Mouse (Mus musculus): ENCODE measurements around the gene Colca2. TPM values are rescaled to one million over a fixed set of nuclear protein-coding genes. Genes with fewer than 3 reads are reported as not detected.
A peak's percentile ranks its signal among the peaks of the same experiment; 100 is the strongest.

Colca2 gene
- polyA plus RNA-seq, 1 experiment from 2014 or later, result 1.0 TPM

DNA sequence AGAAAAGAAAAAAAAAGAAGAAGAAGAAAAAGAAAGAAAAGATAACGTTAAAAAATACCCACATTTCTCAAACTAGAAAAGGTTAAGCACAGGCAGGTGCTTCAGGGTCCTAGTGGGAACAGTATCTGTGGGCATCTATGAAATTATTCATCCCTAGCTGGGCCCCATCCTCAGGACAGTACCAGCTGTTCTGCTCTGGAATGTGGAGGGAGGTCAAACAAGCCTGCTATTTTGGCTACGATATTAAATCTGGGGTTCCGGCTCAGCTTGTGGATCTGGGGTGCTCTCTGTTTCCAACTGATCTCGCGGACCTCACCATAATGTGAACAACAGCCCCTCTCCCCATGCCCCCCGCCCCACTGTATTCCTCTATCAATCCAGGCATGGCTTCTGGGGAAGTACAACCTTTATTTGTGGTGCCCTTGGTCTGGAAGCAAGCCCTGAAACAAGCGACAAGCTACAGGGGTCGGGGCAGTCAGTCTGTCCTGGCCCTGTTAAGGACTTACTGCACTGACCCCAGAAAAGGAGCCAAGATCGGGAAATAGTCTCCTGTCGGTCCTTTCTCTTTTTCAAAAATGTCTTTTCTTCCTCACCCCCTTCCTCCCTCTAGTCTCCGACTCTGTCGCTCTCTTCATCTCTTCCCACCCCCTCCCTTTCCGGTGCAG, 403 bp downstream of the Colca2 start:
- Histone ChIP-seq H3K4me3 (ENCODE audit: low read depth, low read length) (peak overlapping the region; percentile 41), H3K4me2 (ENCODE audit: low read depth, low read length, severe bottlenecking) (peak overlapping the region; percentile 92), H3K27me3 (ENCODE audit: control insufficient read depth, insufficient read depth, low read length) (peaks cover 3% of the 10 kb centered on the region; the same call in 1 of the 2 replicates), H3K36me3 (ENCODE audit: control insufficient read depth, insufficient read depth, low read length) (no peaks in the 10 kb centered on the region), H3K9me3 (ENCODE audit: control insufficient read depth, low read length) (no peaks in the 10 kb centered on the region), H3K4me1 (replicated peaks; ENCODE audit: control insufficient read depth, insufficient read depth, low read length) (no peaks in the 10 kb centered on the region; the same call in 1 of the 2 replicates), H3K9ac (ENCODE audit: low read length) (peak overlapping the region; percentile 63), H3K27ac (ENCODE audit: low read depth, low read length) (no peak overlapping the region)
- DNase-seq (ENCODE audit: low spot score) (no peak), ATAC-seq (replicated peaks; ENCODE audit: low FRiP score) (0 out of 2 replicates have a peak, but pooled peaks have one; percentile 2)
- whole genome bisulfite sequencing, result 25% methylated on average over 13 of the region's 13 CpGs

DNA sequence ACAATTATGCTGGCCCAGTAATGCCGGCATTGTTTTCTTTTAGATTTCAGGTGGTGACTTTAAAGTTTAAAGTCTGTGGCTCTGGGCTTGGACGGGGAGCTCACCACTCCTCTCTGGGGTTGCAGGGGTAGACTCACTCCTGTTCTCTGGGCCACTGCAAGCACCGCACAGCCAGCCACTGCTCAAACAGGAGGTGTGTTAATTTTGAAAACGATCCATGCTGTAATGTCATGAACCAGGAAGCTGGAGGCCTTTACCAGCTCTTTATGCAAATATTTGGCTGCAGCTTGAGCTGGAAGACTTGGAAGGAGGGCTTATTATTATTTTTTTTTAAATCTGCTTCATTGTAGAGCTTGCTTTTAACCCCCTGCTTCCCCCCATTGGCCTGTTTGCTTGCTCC, 3.7 kb downstream of the Colca2 start:
- Histone ChIP-seq H3K9me3 (ENCODE audit: control insufficient read depth, low read length) (no peaks in the 10 kb centered on the region), H3K4me2 (ENCODE audit: low read depth, low read length, severe bottlenecking) (no peak overlapping the region), H3K4me1 (replicated peaks; ENCODE audit: control insufficient read depth, insufficient read depth, low read length) (no peaks in the 10 kb centered on the region; the same call in 1 of the 2 replicates), H3K36me3 (ENCODE audit: control insufficient read depth, insufficient read depth, low read length) (no peaks in the 10 kb centered on the region), H3K27me3 (ENCODE audit: control insufficient read depth, insufficient read depth, low read length) (peaks cover 3% of the 10 kb centered on the region; the same call in 1 of the 2 replicates), H3K27ac (ENCODE audit: low read depth, low read length) (no peak overlapping the region), H3K4me3 (ENCODE audit: low read depth, low read length) (no peak overlapping the region), H3K9ac (ENCODE audit: low read length) (no peak overlapping the region)
- DNase-seq (ENCODE audit: low spot score) (no peak), ATAC-seq (replicated peaks; ENCODE audit: low FRiP score) (no peak)
- 16% methylated on average over 4 of the region's 4 CpGs for WGBS

- H3K27me3 ChIP-seq (ENCODE audit: control insufficient read depth, insufficient read depth, low read length), result no peaks in the 10 kb centered on the region
- 65% methylated on average over 9 of the region's 9 CpGs for WGBS
- no peak for ATAC-seq (replicated peaks; ENCODE audit: low FRiP score)
Measured at GRCm38 (mm10) chr9:51273581-51274154, 4.7 kb downstream of the Colca2 start.

DNA sequence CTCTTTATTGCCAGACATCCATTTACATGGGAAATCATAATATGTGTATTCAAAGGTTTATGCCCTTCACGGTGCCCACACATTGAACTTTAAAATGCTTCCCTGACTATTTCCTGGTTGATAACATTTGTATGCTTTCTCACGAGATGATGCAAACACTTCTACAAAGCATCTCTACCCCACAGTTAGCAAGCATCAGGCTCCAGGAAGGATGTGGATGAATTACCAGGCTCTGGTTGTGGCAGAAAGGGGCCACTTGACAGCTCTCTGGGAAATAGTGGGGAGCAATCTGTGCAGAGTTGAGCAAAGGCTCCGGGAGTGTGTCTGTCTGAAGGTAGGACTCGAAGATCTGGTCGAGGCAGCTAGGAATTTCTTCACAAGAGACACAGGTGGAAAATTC, 6.3 kb downstream of the Colca2 start:
- no peaks in the 10 kb centered on the region for H3K27me3 ChIP-seq (ENCODE audit: control insufficient read depth, insufficient read depth, low read length)
- H3K9me3 ChIP-seq (ENCODE audit: control insufficient read depth, low read length), result no peaks in the 10 kb centered on the region
- H3K4me3 ChIP-seq (ENCODE audit: low read depth, low read length), result no peak overlapping the region
- ATAC-seq (replicated peaks; ENCODE audit: low FRiP score) (no peak), DNase-seq (ENCODE audit: low spot score) (no peak)
- no peak overlapping the region for H3K27ac ChIP-seq (ENCODE audit: low read depth, low read length)
- no peak overlapping the region for H3K9ac ChIP-seq (ENCODE audit: low read length)
- no peak overlapping the region for H3K4me2 ChIP-seq (ENCODE audit: low read depth, low read length, severe bottlenecking)
- H3K4me1 ChIP-seq (replicated peaks; ENCODE audit: control insufficient read depth, insufficient read depth, low read length), result no peaks in the 10 kb centered on the region
- WGBS, result 85% methylated on average over 5 of the region's 5 CpGs
- H3K36me3 ChIP-seq (ENCODE audit: control insufficient read depth, insufficient read depth, low read length), result no peaks in the 10 kb centered on the region

More at GRCm38 (mm10) chr9:51273581-51274154, 4.7 kb downstream of the Colca2 start:
- no peak for DNase-seq (ENCODE audit: low spot score)
- H3K9me3 ChIP-seq (ENCODE audit: control insufficient read depth, low read length), result no peaks in the 10 kb centered on the region
- no peak overlapping the region for H3K9ac ChIP-seq (ENCODE audit: low read length)
- H3K36me3 ChIP-seq (ENCODE audit: control insufficient read depth, insufficient read depth, low read length), result no peaks in the 10 kb centered on the region
- H3K4me2 ChIP-seq (ENCODE audit: low read depth, low read length, severe bottlenecking), result no peak overlapping the region
- H3K27ac ChIP-seq (ENCODE audit: low read depth, low read length), result no peak overlapping the region
- H3K4me3 ChIP-seq (ENCODE audit: low read depth, low read length), result no peak overlapping the region
- no peaks in the 10 kb centered on the region; the same call in 1 of the 2 replicates for H3K4me1 ChIP-seq (replicated peaks; ENCODE audit: control insufficient read depth, insufficient read depth, low read length)

DNA sequence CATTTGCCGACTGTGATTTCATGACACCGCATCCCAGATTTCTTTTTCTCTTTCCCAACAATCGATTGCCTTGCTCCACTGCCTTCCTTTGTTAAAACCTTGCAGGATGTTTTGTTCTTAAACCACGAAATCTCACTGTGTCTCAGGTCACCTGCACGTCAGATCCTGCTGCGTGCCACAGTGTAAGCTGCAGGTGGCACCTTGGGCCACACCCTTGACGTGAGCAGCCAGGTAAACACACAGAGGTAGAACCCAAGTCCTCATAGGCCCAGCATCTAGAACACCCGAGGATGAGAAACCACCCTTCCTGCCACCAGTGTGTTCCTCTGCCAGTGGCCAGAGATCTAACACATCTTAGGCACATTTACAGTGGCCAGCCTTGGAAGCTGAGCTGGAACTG, 7.3 kb downstream of the Colca2 start:
- Histone ChIP-seq H3K27me3 (ENCODE audit: control insufficient read depth, insufficient read depth, low read length) (no peaks in the 10 kb centered on the region), H3K4me2 (ENCODE audit: low read depth, low read length, severe bottlenecking) (no peak overlapping the region), H3K9me3 (ENCODE audit: control insufficient read depth, low read length) (no peaks in the 10 kb centered on the region), H3K4me3 (ENCODE audit: low read depth, low read length) (no peak overlapping the region), H3K4me1 (replicated peaks; ENCODE audit: control insufficient read depth, insufficient read depth, low read length) (no peaks in the 10 kb centered on the region), H3K36me3 (ENCODE audit: control insufficient read depth, insufficient read depth, low read length) (no peaks in the 10 kb centered on the region), H3K9ac (ENCODE audit: low read length) (no peak overlapping the region), H3K27ac (ENCODE audit: low read depth, low read length) (no peak overlapping the region)
- DNase-seq (ENCODE audit: low spot score) (no peak), ATAC-seq (replicated peaks; ENCODE audit: low FRiP score) (no peak)
- WGBS, result 51% methylated on average over 8 of the region's 8 CpGs

DNA sequence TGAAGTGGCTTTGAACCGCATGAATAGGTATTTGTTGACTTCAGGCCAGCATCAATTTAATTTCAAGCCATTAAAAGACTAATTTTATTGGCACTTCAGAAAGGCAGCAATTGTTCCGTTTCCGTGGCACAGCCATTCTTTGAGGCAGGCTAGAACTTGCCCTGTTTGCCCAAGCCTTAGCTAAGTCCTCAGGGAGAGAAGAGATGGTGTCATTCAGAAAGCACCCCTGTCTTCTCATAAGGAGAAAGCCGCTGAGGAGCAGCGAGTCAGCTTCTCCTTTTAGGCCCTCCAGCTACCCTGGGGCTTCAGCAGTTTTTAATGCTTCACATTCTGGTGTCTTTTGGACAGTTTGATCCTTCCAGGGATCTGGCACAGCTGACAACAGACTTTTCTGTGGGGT, 9.5 kb downstream of the Colca2 start:
- no peaks in the 10 kb centered on the region for H3K36me3 ChIP-seq (ENCODE audit: control insufficient read depth, insufficient read depth, low read length)
- H3K4me3 ChIP-seq (ENCODE audit: low read depth, low read length), result no peak overlapping the region
- H3K27ac ChIP-seq (ENCODE audit: low read depth, low read length), result no peak overlapping the region
- no peaks in the 10 kb centered on the region for H3K27me3 ChIP-seq (ENCODE audit: control insufficient read depth, insufficient read depth, low read length)
- ATAC-seq (replicated peaks; ENCODE audit: low FRiP score), result no peak
- DNase-seq (ENCODE audit: low spot score), result no peak
- no peaks in the 10 kb centered on the region for H3K4me1 ChIP-seq (replicated peaks; ENCODE audit: control insufficient read depth, insufficient read depth, low read length)
- no peaks in the 10 kb centered on the region for H3K9me3 ChIP-seq (ENCODE audit: control insufficient read depth, low read length)
- H3K4me2 ChIP-seq (ENCODE audit: low read depth, low read length, severe bottlenecking), result no peak overlapping the region
- WGBS, result 88% methylated on average over 5 of the region's 5 CpGs
- H3K9ac ChIP-seq (ENCODE audit: low read length), result no peak overlapping the region

DNA sequence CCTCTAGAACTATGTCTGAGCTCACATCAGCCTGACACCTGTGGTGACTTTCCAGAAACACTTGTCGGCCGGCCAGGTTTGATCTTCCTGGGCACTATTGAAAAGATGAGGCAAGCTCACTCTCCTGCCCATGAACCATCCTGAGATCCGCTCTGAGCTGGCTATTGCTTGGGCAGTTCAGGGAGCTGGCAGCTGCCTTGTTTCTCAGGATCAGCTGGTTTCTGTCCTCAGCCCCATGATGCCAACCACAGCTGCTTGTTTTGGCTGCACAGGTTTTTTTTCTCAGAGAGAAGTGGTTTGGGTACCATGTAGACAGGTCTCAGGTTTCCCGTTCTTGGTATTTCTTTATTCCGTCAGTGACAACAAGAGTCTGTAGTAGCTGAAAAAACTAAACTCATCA, 19.9 kb downstream of the Colca2 start:
- no peaks in the 10 kb centered on the region for H3K4me1 ChIP-seq (replicated peaks; ENCODE audit: control insufficient read depth, insufficient read depth, low read length)
- no peaks in the 10 kb centered on the region for H3K9me3 ChIP-seq (ENCODE audit: control insufficient read depth, low read length)
- DNase-seq (ENCODE audit: low spot score), result no peak
- WGBS, result 87% methylated on average over 5 of the region's 5 CpGs
- no peak overlapping the region for H3K27ac ChIP-seq (ENCODE audit: low read depth, low read length)
- no peak overlapping the region for H3K4me2 ChIP-seq (ENCODE audit: low read depth, low read length, severe bottlenecking)
- H3K4me3 ChIP-seq (ENCODE audit: low read depth, low read length), result no peak overlapping the region
- no peaks in the 10 kb centered on the region for H3K27me3 ChIP-seq (ENCODE audit: control insufficient read depth, insufficient read depth, low read length)
- H3K36me3 ChIP-seq (ENCODE audit: control insufficient read depth, insufficient read depth, low read length), result no peaks in the 10 kb centered on the region
- no peak for ATAC-seq (replicated peaks; ENCODE audit: low FRiP score)
- H3K9ac ChIP-seq (ENCODE audit: low read length), result no peak overlapping the region

DNA sequence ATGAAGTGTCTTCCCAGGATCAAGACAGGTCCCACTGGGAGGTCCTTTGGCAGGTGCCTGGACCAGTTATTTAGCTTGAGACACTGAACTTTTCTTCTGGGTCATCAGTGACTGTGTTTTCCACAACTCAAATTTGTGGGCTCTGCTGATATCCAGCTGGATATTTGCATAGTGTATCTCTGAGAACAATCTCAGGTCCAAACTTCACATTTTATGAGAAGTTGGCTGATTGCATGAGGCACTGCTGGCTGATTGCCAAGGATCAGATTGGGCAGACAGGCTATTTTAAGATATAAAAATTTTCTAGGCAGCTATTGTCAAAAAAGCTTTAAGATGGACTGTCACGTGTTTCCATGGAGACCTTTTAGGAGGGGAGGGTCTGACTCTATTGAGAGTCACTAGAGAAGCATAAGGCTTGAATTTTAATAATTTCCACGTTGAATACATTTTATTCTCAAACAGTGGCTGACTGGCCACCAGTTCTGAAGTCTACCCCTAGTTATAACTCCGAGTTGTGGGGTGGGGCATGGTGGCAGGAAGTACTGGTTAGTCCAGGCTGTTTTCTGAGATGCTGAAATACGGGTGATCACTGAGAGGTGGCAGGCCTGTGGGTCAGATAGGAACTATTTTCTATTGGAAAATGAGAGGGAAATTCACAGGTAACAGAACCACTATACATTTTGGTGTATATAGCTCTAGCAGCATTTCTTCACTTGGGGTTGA, 21.4 kb downstream of the Colca2 start:
- Histone ChIP-seq H3K4me1 (replicated peaks; ENCODE audit: control insufficient read depth, insufficient read depth, low read length) (no peaks in the 10 kb centered on the region), H3K36me3 (ENCODE audit: control insufficient read depth, insufficient read depth, low read length) (no peaks in the 10 kb centered on the region), H3K27ac (ENCODE audit: low read depth, low read length) (no peak overlapping the region), H3K27me3 (ENCODE audit: control insufficient read depth, insufficient read depth, low read length) (no peaks in the 10 kb centered on the region), H3K9ac (ENCODE audit: low read length) (no peak overlapping the region), H3K9me3 (ENCODE audit: control insufficient read depth, low read length) (no peaks in the 10 kb centered on the region), H3K4me3 (ENCODE audit: low read depth, low read length) (no peak overlapping the region), H3K4me2 (ENCODE audit: low read depth, low read length, severe bottlenecking) (no peak overlapping the region)
- DNase-seq (ENCODE audit: low spot score), result no peak
- 81% methylated on average over 4 of the region's 4 CpGs for WGBS
- ATAC-seq (replicated peaks; ENCODE audit: low FRiP score), result no peak

Measured in forebrain, embryonic 11.5 days (tissue).